ENCODE assay signal across 29 mouse cellular contexts in the genomic region with DNA sequence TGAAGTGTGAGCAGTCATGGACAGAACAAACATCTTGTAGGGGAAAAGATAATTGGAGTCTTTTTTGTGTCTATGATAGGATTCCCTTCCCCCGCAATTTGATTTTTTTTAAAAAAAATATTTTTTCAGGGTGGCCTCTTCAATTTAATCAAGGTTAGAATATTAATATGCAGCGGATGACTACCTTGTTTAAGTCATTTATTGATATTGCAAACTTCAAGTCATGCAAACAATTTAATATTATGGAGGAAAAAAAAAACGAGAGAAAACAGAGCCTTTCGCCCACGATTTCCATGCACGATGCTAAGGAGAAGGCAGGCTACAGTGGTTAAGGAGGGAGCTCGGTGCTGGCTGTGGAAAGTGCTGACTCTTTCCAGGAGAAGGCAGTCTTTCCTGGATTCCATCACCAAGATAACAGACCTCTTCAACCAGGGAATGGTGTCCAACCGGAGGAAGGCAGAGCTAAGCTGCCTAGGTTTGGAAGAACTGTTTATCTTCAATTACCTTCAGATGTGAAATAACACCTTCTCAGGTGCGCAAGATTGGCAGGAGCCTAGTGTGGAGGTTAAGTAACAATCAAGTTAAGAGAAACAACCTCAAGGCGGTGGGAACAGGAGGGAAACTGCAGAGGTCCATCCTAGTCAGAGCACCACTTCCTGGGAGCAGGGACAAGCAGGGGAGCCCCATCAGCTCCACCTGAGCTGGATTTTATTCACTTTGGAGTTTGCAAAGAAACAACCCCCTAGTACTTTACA. TPM values are rescaled to one million over a fixed set of nuclear protein-coding genes. Genes with fewer than 3 reads are reported as not detected.
DNase-seq lines count a peak whose midpoint lies in the region; ATAC-seq and TF ChIP-seq lines count a peak whose summit lies in the region.
"Had no signal": no experiment of that assay in that cellular context is flagged by ENCODE, and none has a peak within 500 bp of the region (broad histone marks: within the 10 kb centered on the region; RNA-seq: fewer than 3 reads in every experiment).

No protein-coding gene starts in this region.

- TF ChIP-seq CTCF in layer of hippocampus, adult 2 months (conservative IDR thresholded peaks at IDR 0.05), result no peak
- TF ChIP-seq CTCF in forebrain, postnatal 0 days (IDR thresholded peaks at IDR 0.05; ENCODE audit: low read depth), result no peak
- no peak for TF ChIP-seq CTCF in intestine, postnatal 0 days (IDR thresholded peaks at IDR 0.05; ENCODE audit: low read depth)

- no peaks in the 10 kb centered on the region for H3K36me3 ChIP-seq in neural tube, embryonic 15.5 days
- no peaks in the 10 kb centered on the region for H3K36me3 ChIP-seq in forebrain, embryonic 11.5 days (ENCODE audit: control insufficient read depth, insufficient read depth, low read length)
- no peaks in the 10 kb centered on the region for H3K36me3 ChIP-seq in forebrain, postnatal 0 days (ENCODE audit: insufficient read depth)
- H3K36me3 ChIP-seq in intestine, postnatal 0 days (ENCODE audit: control insufficient read depth, insufficient read depth), result no peaks in the 10 kb centered on the region
- H3K36me3 ChIP-seq in intestine, embryonic 16.5 days (ENCODE audit: control insufficient read depth, insufficient read depth, low read length), result no peaks in the 10 kb centered on the region
- H3K36me3 ChIP-seq: limb, embryonic 12.5 days had no signal

- peaks cover 11% of the 10 kb centered on the region for H3K4me1 ChIP-seq in neural tube, embryonic 15.5 days
- peaks cover 20% of the 10 kb centered on the region; the same call in 1 of the 2 replicates for H3K4me1 ChIP-seq in forebrain, embryonic 11.5 days (replicated peaks; ENCODE audit: control insufficient read depth, insufficient read depth, low read length)
- 0 out of 2 replicates have a peak, but pooled peaks cover 2% of the 10 kb centered on the region for H3K4me1 ChIP-seq in forebrain, postnatal 0 days (ENCODE audit: insufficient read depth)
- no peaks in the 10 kb centered on the region for H3K4me1 ChIP-seq in intestine, postnatal 0 days (replicated peaks; ENCODE audit: control insufficient read depth, insufficient read depth, low read length)
- 0 out of 2 replicates have a peak, but pooled peaks cover 3% of the 10 kb centered on the region for H3K4me1 ChIP-seq in intestine, embryonic 16.5 days (ENCODE audit: control insufficient read depth, insufficient read depth, low read length)

- peak overlapping the region; percentile 84 for H3K27ac ChIP-seq in layer of hippocampus, adult 2 months
- H3K27ac ChIP-seq in neural tube, embryonic 15.5 days (replicated peaks), result no peak overlapping the region
- H3K27ac ChIP-seq in forebrain, embryonic 11.5 days (ENCODE audit: low read depth, low read length), result peak overlapping the region; percentile 72; the same call in 1 of the 2 replicates
- peak overlapping the region; percentile 16; the same call in 1 of the 2 replicates for H3K27ac ChIP-seq in forebrain, postnatal 0 days (ENCODE audit: low read depth, low read length)
- no peak overlapping the region for H3K27ac ChIP-seq in intestine, postnatal 0 days (ENCODE audit: low read depth, low read length)
- no peak overlapping the region for H3K27ac ChIP-seq in intestine, embryonic 16.5 days (ENCODE audit: low read length)
- H3K27ac ChIP-seq: hindbrain, postnatal 0 days; limb, embryonic 12.5 days had no signal

- H3K4me3 ChIP-seq in layer of hippocampus, adult 2 months, result no peak overlapping the region
- no peak overlapping the region for H3K4me3 ChIP-seq in neural tube, embryonic 15.5 days (replicated peaks)
- peak overlapping the region; percentile 60; the same call in 1 of the 2 replicates for H3K4me3 ChIP-seq in forebrain, embryonic 11.5 days (ENCODE audit: low read depth, low read length)
- H3K4me3 ChIP-seq in forebrain, postnatal 0 days (ENCODE audit: low read depth, low read length), result no peak overlapping the region
- H3K4me3 ChIP-seq in intestine, postnatal 0 days (ENCODE audit: low read depth, low read length), result no peak overlapping the region
- no peak overlapping the region for H3K4me3 ChIP-seq in intestine, embryonic 16.5 days (ENCODE audit: low read length)
- H3K4me3 ChIP-seq: limb, embryonic 12.5 days had no signal

- no peaks in the 10 kb centered on the region for H3K9me3 ChIP-seq in neural tube, embryonic 15.5 days (replicated peaks)
- H3K9me3 ChIP-seq in forebrain, embryonic 11.5 days (ENCODE audit: control insufficient read depth, low read length), result no peaks in the 10 kb centered on the region
- H3K9me3 ChIP-seq in forebrain, postnatal 0 days (ENCODE audit: low read length), result no peaks in the 10 kb centered on the region
- no peaks in the 10 kb centered on the region for H3K9me3 ChIP-seq in intestine, postnatal 0 days (ENCODE audit: control insufficient read depth)
- H3K9me3 ChIP-seq in intestine, embryonic 16.5 days (ENCODE audit: control insufficient read depth, low read length), result no peaks in the 10 kb centered on the region
- H3K9me3 ChIP-seq: limb, embryonic 12.5 days had no signal

- H3K4me2 ChIP-seq in neural tube, embryonic 15.5 days, result no peak overlapping the region
- peak overlapping the region; percentile 60 for H3K4me2 ChIP-seq in forebrain, embryonic 11.5 days (ENCODE audit: low read depth, low read length, severe bottlenecking)
- H3K4me2 ChIP-seq in forebrain, postnatal 0 days (ENCODE audit: low read depth), result peak overlapping the region; percentile 21; the same call in 1 of the 2 replicates
- no peak overlapping the region for H3K4me2 ChIP-seq in intestine, postnatal 0 days (replicated peaks; ENCODE audit: low read depth)
- H3K4me2 ChIP-seq in intestine, embryonic 16.5 days (ENCODE audit: low read depth, low read length), result no peak overlapping the region
- H3K4me2 ChIP-seq: heart, embryonic 11.5 days; limb, embryonic 12.5 days; liver, embryonic 11.5 days had no signal

- 2% methylated on average over 10 of the region's 10 CpGs for WGBS in neural tube, embryonic 15.5 days
- 3% methylated on average over 10 of the region's 10 CpGs for WGBS in forebrain, embryonic 11.5 days
- WGBS in forebrain, postnatal 0 days, result 6% methylated on average over 10 of the region's 10 CpGs
- WGBS in intestine, postnatal 0 days, result 2% methylated on average over 10 of the region's 10 CpGs
- WGBS in intestine, embryonic 16.5 days, result 3% methylated on average over 10 of the region's 10 CpGs

- no peak for ATAC-seq in neural tube, embryonic 15.5 days (ENCODE audit: low FRiP score)
- ATAC-seq in forebrain, embryonic 11.5 days (replicated peaks; ENCODE audit: low FRiP score), result no peak
- no peak for ATAC-seq in forebrain, postnatal 0 days
- no peak for ATAC-seq in intestine, postnatal 0 days
- ATAC-seq in intestine, embryonic 16.5 days, result no peak

- no peak for DNase-seq in layer of hippocampus, adult 2 months (ENCODE audit: low spot score in 2 of 2)
- no peak for DNase-seq in layer of hippocampus, postnatal 36 days
- peak; percentile 36 for DNase-seq in neural tube, embryonic 10.5 days (ENCODE audit: extremely low spot score, low spot score)
- DNase-seq in forebrain, embryonic 11.5 days (ENCODE audit: low spot score), result no peak
- DNase-seq in forebrain, postnatal 0 days, result peak; percentile 52
- DNase-seq: adrenal gland, adult 2 months; B cell, adult 2 months; cerebellum, adult 8-10 months; cerebellum, postnatal 36 days; gastrocnemius, postnatal 36 days; kidney, adult 18-20 months; kidney, postnatal 4 days; lung, adult 18-20 months; lung, postnatal 10 days; right cerebral cortex, postnatal 25 days; spleen, adult 18-20 months; thymus, postnatal 14 days had no signal

- H3K9ac ChIP-seq in neural tube, embryonic 15.5 days (replicated peaks), result no peak overlapping the region
- peak overlapping the region; percentile 7 for H3K9ac ChIP-seq in forebrain, embryonic 11.5 days (ENCODE audit: low read length)
- no peak overlapping the region for H3K9ac ChIP-seq in forebrain, postnatal 0 days
- H3K9ac ChIP-seq in intestine, postnatal 0 days (ENCODE audit: low read depth, low read length), result no peak overlapping the region
- no peak overlapping the region for H3K9ac ChIP-seq in intestine, embryonic 16.5 days (ENCODE audit: low read depth, low read length)
- H3K9ac ChIP-seq: limb, embryonic 12.5 days had no signal

- H3K27me3 ChIP-seq in neural tube, embryonic 15.5 days (replicated peaks), result peaks cover 91% of the 10 kb centered on the region
- peaks cover 53% of the 10 kb centered on the region for H3K27me3 ChIP-seq in forebrain, embryonic 11.5 days (ENCODE audit: control insufficient read depth, insufficient read depth, low read length)
- peaks cover 10% of the 10 kb centered on the region for H3K27me3 ChIP-seq in forebrain, postnatal 0 days (ENCODE audit: insufficient read depth, low read length)
- H3K27me3 ChIP-seq in intestine, postnatal 0 days (replicated peaks; ENCODE audit: control insufficient read depth, insufficient read depth, low read length), result peaks cover 95% of the 10 kb centered on the region
- peaks cover 80% of the 10 kb centered on the region for H3K27me3 ChIP-seq in intestine, embryonic 16.5 days (replicated peaks; ENCODE audit: control insufficient read depth, insufficient read depth, low read length)

RNA-seq across cellular contexts. Expression of gene Fezf2, which starts 9.0 kb away (rescaled TPM):
- total RNA-seq in layer of hippocampus, adult 2 months (2021), result 10 to 100 TPM; 40.4 to 46.2 TPM
- 10 to 100 TPM; 41.0 to 45.7 TPM for total RNA-seq in layer of hippocampus, postnatal 36 days (2021)
- 1.0 TPM in 1 of 2 replicates, not detected in the other for polyA plus RNA-seq in neural tube, embryonic 15.5 days (2015; fragmentation: Nextera tagmentation; extraction: Ambion mirVana)
- 47.5 and 51.5 TPM in 2 replicates for polyA plus RNA-seq in forebrain, embryonic 11.5 days (2014; fragmentation: Nextera tagmentation; extraction: Ambion mirVana)
- 26.8 and 27.5 TPM in 2 replicates for total RNA-seq in forebrain, postnatal 0 days (2014; rRNA removed)
- 40.7 and 42.2 TPM in 2 replicates for polyA plus RNA-seq in forebrain, postnatal 0 days (2015; fragmentation: Nextera tagmentation; extraction: Ambion mirVana)
- polyA plus RNA-seq in intestine, postnatal 0 days (2015; fragmentation: Nextera tagmentation; extraction: Ambion mirVana), result not detected in 2 replicates
- not detected in 2 replicates for polyA plus RNA-seq in intestine, embryonic 16.5 days (2015; fragmentation: Nextera tagmentation; extraction: Ambion mirVana)
- total RNA-seq: adrenal gland, adult 2 months; gastrocnemius, postnatal 36 days; hematopoietic stem cell, adult 5-6 weeks; MEL had no signal
- polyA plus RNA-seq: adrenal gland, adult 2 months; heart, postnatal 0 days; hindbrain, postnatal 0 days; kidney, embryonic 16.5 days; testis, adult 2 months had no signal

RNA-seq across cellular contexts. Expression of gene 3830406C13Rik, which starts 55.0 kb away (rescaled TPM):
- 10 to 100 TPM; 28.6 to 30.4 TPM for total RNA-seq in layer of hippocampus, adult 2 months (2021)
- total RNA-seq in layer of hippocampus, postnatal 36 days (2021), result 10 to 100 TPM; 27.6 to 35.0 TPM
- 36.9 and 37.7 TPM in 2 replicates for polyA plus RNA-seq in neural tube, embryonic 15.5 days (2015; fragmentation: Nextera tagmentation; extraction: Ambion mirVana)
- polyA plus RNA-seq in forebrain, embryonic 11.5 days (2014; fragmentation: Nextera tagmentation; extraction: Ambion mirVana), result 30.0 and 35.2 TPM in 2 replicates
- 27.8 and 40.2 TPM in 2 replicates for total RNA-seq in forebrain, postnatal 0 days (2014; rRNA removed)
- 35.2 and 39.0 TPM in 2 replicates for polyA plus RNA-seq in forebrain, postnatal 0 days (2015; fragmentation: Nextera tagmentation; extraction: Ambion mirVana)
- 39.8 and 41.6 TPM in 2 replicates for polyA plus RNA-seq in intestine, postnatal 0 days (2015; fragmentation: Nextera tagmentation; extraction: Ambion mirVana)
- polyA plus RNA-seq in intestine, embryonic 16.5 days (2015; fragmentation: Nextera tagmentation; extraction: Ambion mirVana), result 46.1 and 53.1 TPM in 2 replicates

RNA-seq across cellular contexts. Expression of gene Gm49355, which starts 55.2 kb away (rescaled TPM):
- total RNA-seq in layer of hippocampus, adult 2 months (2021), result under 1 TPM in 1 of 2 experiments, not detected in 1; 0.49 TPM
- total RNA-seq in layer of hippocampus, postnatal 36 days (2021), result under 1 TPM in 1 of 2 experiments, not detected in 1; 0.22 TPM
- 0.08 TPM in 1 of 2 replicates, not detected in the other for polyA plus RNA-seq in neural tube, embryonic 15.5 days (2015; fragmentation: Nextera tagmentation; extraction: Ambion mirVana)
- 0.23 TPM in 1 of 2 replicates, not detected in the other for polyA plus RNA-seq in forebrain, embryonic 11.5 days (2014; fragmentation: Nextera tagmentation; extraction: Ambion mirVana)
- 0.15 TPM in 1 of 2 replicates, not detected in the other for total RNA-seq in forebrain, postnatal 0 days (2014; rRNA removed)
- polyA plus RNA-seq in forebrain, postnatal 0 days (2015; fragmentation: Nextera tagmentation; extraction: Ambion mirVana), result 0.15 and 0.21 TPM in 2 replicates
- polyA plus RNA-seq in intestine, postnatal 0 days (2015; fragmentation: Nextera tagmentation; extraction: Ambion mirVana), result 0.12 and 0.23 TPM in 2 replicates
- 0.21 and 0.24 TPM in 2 replicates for polyA plus RNA-seq in intestine, embryonic 16.5 days (2015; fragmentation: Nextera tagmentation; extraction: Ambion mirVana)
- polyA plus RNA-seq: adrenal gland, adult 2 months had no signal

Comparison
In these comparisons a context has a peak if more than half of its experiments do, and no peak if none do; other contexts are left out.
1. DNase-seq: peak in neural tube, embryonic 10.5 days (single experiment) and forebrain, postnatal 0 days (single experiment); none in layer of hippocampus, adult 2 months (0 of 2), layer of hippocampus, postnatal 36 days (0 of 2) and forebrain, embryonic 11.5 days (single experiment).
2. H3K27ac ChIP-seq: peak in layer of hippocampus, adult 2 months (single experiment), forebrain, embryonic 11.5 days (single experiment) and forebrain, postnatal 0 days (single experiment); none in neural tube, embryonic 15.5 days (single experiment), intestine, postnatal 0 days (single experiment) and intestine, embryonic 16.5 days (single experiment).
3. H3K4me2 ChIP-seq: peak in forebrain, embryonic 11.5 days (single experiment) and forebrain, postnatal 0 days (single experiment); none in neural tube, embryonic 15.5 days (single experiment), intestine, postnatal 0 days (single experiment) and intestine, embryonic 16.5 days (single experiment).
4. RNA of gene Fezf2, which starts 9.0 kb away (polyA plus RNA-seq): 47.5 to 51.5 TPM in forebrain, embryonic 11.5 days and 40.7 to 42.2 TPM in forebrain, postnatal 0 days; 1.0 TPM in neural tube, embryonic 15.5 days, not detected in intestine, postnatal 0 days and not detected in intestine, embryonic 16.5 days; every median in the first group is over 10 times any median in the second.